Mouse (Mus musculus) C2C12 (cell line): ENCODE results near the gene Ankrd12. TPM values are rescaled to one million over a fixed set of nuclear protein-coding genes. Genes with fewer than 3 reads are reported as not detected.
"Not testable (repeated sequence)": the region's sequence is repeated elsewhere in the genome, so short reads cannot be mapped to it uniquely, and the experiment has no call there.

Source experiments
- H3K27me3 ChIP-seq: one replicate; pipeline ENCODE4 v1.6.1; 2011; ENCODE audit not compliant: control insufficient read depth, insufficient read depth, insufficient read length
- H3K36me3 ChIP-seq: one replicate; pipeline ENCODE4 v1.6.1; 2011; ENCODE audit not compliant: control insufficient read depth, insufficient read depth
- H3K4me3 ChIP-seq: one replicate; pipeline ENCODE4 v1.5.1; 2011; ENCODE audit warnings: mild to moderate bottlenecking, control low read depth; ENCODE audit not compliant: poor library complexity, insufficient read depth, severe bottlenecking
- H3K79me2 ChIP-seq: one replicate; pipeline ENCODE4 v1.6.1; 2011; ENCODE audit not compliant: control insufficient read depth, insufficient read depth
- H3K79me3 ChIP-seq: one replicate; pipeline ENCODE4 v1.6.1; 2011; ENCODE audit warnings: low read depth, control low read depth
- H3ac ChIP-seq: one replicate; pipeline ENCODE3; 2011; ENCODE audit warnings: low read depth; ENCODE audit not compliant: control insufficient read depth, insufficient read length
- CEBPB ChIP-seq: IDR thresholded peaks from one replicate; pipeline ENCODE4 v1.6.1; 2011; ENCODE audit warnings: low read depth, mild to moderate bottlenecking, control low read depth, moderate library complexity
- CTCF ChIP-seq: IDR thresholded peaks from one replicate; pipeline ENCODE4 v1.5.1; 2011; ENCODE audit not compliant: control insufficient read depth, insufficient read depth, insufficient read length
- FOSL1 ChIP-seq: IDR thresholded peaks from one replicate; pipeline ENCODE4 v1.8.0; 2011; ENCODE audit warnings: mild to moderate bottlenecking, low read length; ENCODE audit not compliant: poor library complexity, insufficient read depth, severe bottlenecking
- MAX ChIP-seq: IDR thresholded peaks from one replicate; pipeline ENCODE4 v1.6.1; 2011; ENCODE audit warnings: mild to moderate bottlenecking, control low read depth
- MYOD1 ChIP-seq: IDR thresholded peaks from one replicate; pipeline ENCODE4 v1.6.1; 2011; ENCODE audit warnings: low read depth; ENCODE audit not compliant: control insufficient read depth, insufficient read length
- MYOG ChIP-seq: IDR thresholded peaks from one replicate; pipeline ENCODE4 v1.6.1; 2011; ENCODE audit not compliant: control insufficient read depth, insufficient read length; ENCODE audit errors: extremely low read depth
- USF1 ChIP-seq: IDR thresholded peaks from one replicate; pipeline ENCODE4 v1.6.1; 2011; ENCODE audit warnings: low read depth, mild to moderate bottlenecking, control low read depth, moderate library complexity
- polyA plus RNA-seq: library from polyadenylated mRNA; unstranded; fragments of >200 nt; fragmentation: generic; extraction: Trizol; gene quantifications from one replicate; pipeline ENCODE4 v1.2.1, GENCODE M21; 2012; ENCODE audit warnings: missing spikeins

Gene Ankrd12
- polyA plus RNA-seq, 1 experiment, result 3.1 TPM

GRCm38 (mm10) chr17:66073971-66074370, 2.9 kb downstream of the Ankrd12 start:
- H3K36me3 ChIP-seq, result peaks cover 6% of the 10 kb centered on the region
- no peaks in the 10 kb centered on the region for H3K27me3 ChIP-seq
- H3K79me3 ChIP-seq, result peaks cover 8% of the 10 kb centered on the region
- H3ac ChIP-seq, result no peak overlapping the region
- peaks cover 52% of the 10 kb centered on the region for H3K79me2 ChIP-seq
- no peak overlapping the region for H3K4me3 ChIP-seq
- TF ChIP-seq FOSL1, result no peak
- TF ChIP-seq CTCF, result no peak
- TF ChIP-seq MYOD1, result no peak
- no peak for TF ChIP-seq MYOG
- no peak for TF ChIP-seq USF1
- TF ChIP-seq CEBPB, result no peak
- no peak for TF ChIP-seq MAX

- not testable (repeated sequence) for H3K27me3 ChIP-seq, H3ac ChIP-seq, H3K4me3 ChIP-seq, H3K36me3 ChIP-seq, H3K79me3 ChIP-seq
- peaks cover 54% of the 10 kb centered on the region for H3K79me2 ChIP-seq
Measured at GRCm38 (mm10) chr17:66069036-66069435, 7.9 kb downstream of the Ankrd12 start.

GRCm38 (mm10) chr17:66065115-66065514, 11.8 kb downstream of the Ankrd12 start:
- H3K36me3 ChIP-seq, result no peaks in the 10 kb centered on the region
- H3K79me3 ChIP-seq, result no peaks in the 10 kb centered on the region
- H3K27me3 ChIP-seq, result no peaks in the 10 kb centered on the region
- no peak overlapping the region for H3K4me3 ChIP-seq
- H3ac ChIP-seq, result no peak overlapping the region
- peaks cover 30% of the 10 kb centered on the region for H3K79me2 ChIP-seq
- TF ChIP-seq MAX, result no peak
- TF ChIP-seq MYOD1, result no peak
- no peak for TF ChIP-seq CEBPB
- TF ChIP-seq USF1, result no peak
- TF ChIP-seq CTCF, result no peak
- no peak for TF ChIP-seq MYOG
- no peak for TF ChIP-seq FOSL1

- peaks cover 5% of the 10 kb centered on the region for H3K79me2 ChIP-seq
- no peaks in the 10 kb centered on the region for H3K79me3 ChIP-seq
- H3ac ChIP-seq, result no peak overlapping the region
- no peak overlapping the region for H3K4me3 ChIP-seq
- H3K27me3 ChIP-seq, result no peaks in the 10 kb centered on the region
- no peaks in the 10 kb centered on the region for H3K36me3 ChIP-seq
- no peak for TF ChIP-seq CEBPB
- TF ChIP-seq MYOD1, result no peak
- no peak for TF ChIP-seq CTCF
Measured at GRCm38 (mm10) chr17:66061241-66061938, 15.5 kb downstream of the Ankrd12 start.

GRCm38 (mm10) chr17:66058160-66058559, 18.7 kb downstream of the Ankrd12 start:
- Histone ChIP-seq H3K79me3 (no peaks in the 10 kb centered on the region), H3ac (no peak overlapping the region)
- no peak for TF ChIP-seq MAX
- no peak for TF ChIP-seq USF1
- no peak for TF ChIP-seq FOSL1
- TF ChIP-seq MYOD1, result no peak
- no peak for TF ChIP-seq MYOG
- TF ChIP-seq CEBPB, result no peak
- no peak for TF ChIP-seq CTCF

GRCm38 (mm10) chr17:66057145-66057544, 19.7 kb downstream of the Ankrd12 start:
- TF ChIP-seq MYOG, result no peak
- no peak for TF ChIP-seq USF1
- no peak for TF ChIP-seq CTCF
- no peak for TF ChIP-seq MAX
- TF ChIP-seq CEBPB, result no peak
- TF ChIP-seq MYOD1, result no peak
- no peak for TF ChIP-seq FOSL1
- Histone ChIP-seq H3K79me3 (no peaks in the 10 kb centered on the region), H3K79me2 (no peaks in the 10 kb centered on the region), H3K4me3 (no peak overlapping the region), H3K36me3 (no peaks in the 10 kb centered on the region), H3ac (no peak overlapping the region), H3K27me3 (no peaks in the 10 kb centered on the region)

More at GRCm38 (mm10) chr17:66058160-66058559, 18.7 kb downstream of the Ankrd12 start:
- Histone ChIP-seq H3K36me3 (no peaks in the 10 kb centered on the region), H3K79me2 (no peaks in the 10 kb centered on the region), H3K4me3 (no peak overlapping the region), H3K27me3 (no peaks in the 10 kb centered on the region)

GRCm38 (mm10) chr17:66053349-66053748, 23.5 kb downstream of the Ankrd12 start:
- no peaks in the 10 kb centered on the region for H3K79me2 ChIP-seq
- TF ChIP-seq MYOG (no peak), CTCF (no peak), MYOD1 (no peak), FOSL1 (no peak), MAX (no peak), USF1 (no peak), CEBPB (no peak)
- no peaks in the 10 kb centered on the region for H3K79me3 ChIP-seq
- no peak overlapping the region for H3K4me3 ChIP-seq
- no peak overlapping the region for H3ac ChIP-seq
- H3K36me3 ChIP-seq, result peaks cover 4% of the 10 kb centered on the region
- no peaks in the 10 kb centered on the region for H3K27me3 ChIP-seq
